Mouse (Mus musculus): ENCODE measurements around the gene Noc4l. TPM values are rescaled to one million over a fixed set of nuclear protein-coding genes. Genes with fewer than 3 reads are reported as not detected.

Noc4l gene
- total RNA-seq (2021) = 10 to 100 TPM; 26.6 to 26.8 TPM
- long read RNA-seq, experiment 1, transcript Noc4l-201 (15 exons, 2,075 nt) = major isoform, 45 of 54 reads
- long read RNA-seq, experiment 1, partial matches to known transcripts = 1 of 54 reads
- long read RNA-seq, experiment 1, other reads (novel, unspliced or antisense) = 8 of 54 reads
- long read RNA-seq, experiment 2, transcript Noc4l-201 (15 exons, 2,075 nt) = major isoform, 42 of 45 reads
- long read RNA-seq, experiment 2, partial matches to known transcripts = 0 of 45 reads
- long read RNA-seq, experiment 2, other reads (novel, unspliced or antisense) = 3 of 45 reads

- peak; percentile 96 to 98 for DNase-seq (ENCODE audit: low spot score in 2 of 2)
- intact Hi-C loops (cut with DNase I) = no loop called here
Observed at GRCm38 (mm10) chr5:110652719-110653648, at the start of gene Noc4l, which contains the start of gene Ddx51. Noc4l (minus strand) TSS chr5:110653417. Ddx51 (plus strand) TSS chr5:110653451.

GRCm38 (mm10) chr5:110698617-110699016 lies 45.4 kb upstream of the Noc4l start:
- intact Hi-C loops (cut with DNase I) = no loop called here

GRCm38 (mm10) chr5:110682041-110682440 lies 28.8 kb upstream of the Noc4l start:
- DNase-seq (ENCODE audit: low spot score in 2 of 2) = no peak
- intact Hi-C loops (cut with DNase I) = no loop called here

More at GRCm38 (mm10) chr5:110698617-110699016, 45.4 kb upstream of the Noc4l start:
- no peak for DNase-seq (ENCODE audit: low spot score in 2 of 2)

- intact Hi-C loops (cut with DNase I) = no loop called here
- peak in 1 of 2 experiments; percentile 22 for DNase-seq (ENCODE audit: low spot score in 2 of 2)
Observed at GRCm38 (mm10) chr5:110665486-110666121, 12.4 kb upstream of the Noc4l start.

GRCm38 (mm10) chr5:110664750-110665269 lies 11.6 kb upstream of the Noc4l start:
- intact Hi-C loops (cut with DNase I) = no loop called here
- no peak for DNase-seq (ENCODE audit: low spot score in 2 of 2)

- intact Hi-C loops (cut with DNase I) = no loop called here
- no peak for DNase-seq (ENCODE audit: low spot score in 2 of 2)
Observed at GRCm38 (mm10) chr5:110664041-110664440, 10.8 kb upstream of the Noc4l start.

GRCm38 (mm10) chr5:110659682-110660081 lies 6.5 kb upstream of the Noc4l start:
- no peak for DNase-seq (ENCODE audit: low spot score in 2 of 2)
- intact Hi-C loops (cut with DNase I) = no loop called here

GRCm38 (mm10) chr5:110653686-110654085 lies 469 bp upstream of the Noc4l start:
- no peak for DNase-seq (ENCODE audit: low spot score in 2 of 2)
- intact Hi-C loops (cut with DNase I) = no loop called here

- intact Hi-C loops (cut with DNase I) = no loop called here
- no peak for DNase-seq (ENCODE audit: low spot score in 2 of 2)
Observed at GRCm38 (mm10) chr5:110646377-110646776, 6.8 kb downstream of the Noc4l start.

GRCm38 (mm10) chr5:110639459-110639858 lies 13.8 kb downstream of the Noc4l start:
- intact Hi-C loops (cut with DNase I) = loop anchor here (1.0 to 5.0 kb wide), 2 partner anchors 145 to 282 kb away; no protein-coding TSS in a partner anchor
- peak; percentile 84 to 91 for DNase-seq (ENCODE audit: low spot score in 2 of 2)

- peak in 1 of 2 experiments; percentile 34 for DNase-seq (ENCODE audit: low spot score in 2 of 2)
- intact Hi-C loops (cut with DNase I) = loop anchor here (1.0 to 5.0 kb wide), 2 partner anchors 144 to 281 kb away; no protein-coding TSS in a partner anchor
Observed at GRCm38 (mm10) chr5:110638306-110639074, 14.7 kb downstream of the Noc4l start.

GRCm38 (mm10) chr5:110635951-110636707 lies 17.1 kb downstream of the Noc4l start:
- intact Hi-C loops (cut with DNase I) = loop anchor here (1.0 to 5.0 kb wide), 2 partner anchors 143 to 279 kb away; no protein-coding TSS in a partner anchor
- peak; percentile 37 to 40 for DNase-seq (ENCODE audit: low spot score in 2 of 2)

GRCm38 (mm10) chr5:110629525-110630120 lies 23.6 kb downstream of the Noc4l start:
- intact Hi-C loops (cut with DNase I) = no loop called here
- no peak for DNase-seq (ENCODE audit: low spot score in 2 of 2)

- intact Hi-C loops (cut with DNase I) = no loop called here
- DNase-seq (ENCODE audit: low spot score in 2 of 2) = no peak
Observed at GRCm38 (mm10) chr5:110628156-110628555, 25.1 kb downstream of the Noc4l start.

- DNase-seq (ENCODE audit: low spot score in 2 of 2) = no peak
Observed at GRCm38 (mm10) chr5:110627351-110627750, 25.9 kb downstream of the Noc4l start.

GRCm38 (mm10) chr5:110624319-110624718 lies 28.9 kb downstream of the Noc4l start:
- intact Hi-C loops (cut with DNase I) = no loop called here
- DNase-seq (ENCODE audit: low spot score in 2 of 2) = no peak

More at GRCm38 (mm10) chr5:110627351-110627750, 25.9 kb downstream of the Noc4l start:
- intact Hi-C loops (cut with DNase I) = no loop called here

GRCm38 (mm10) chr5:110619226-110619625 lies 34.0 kb downstream of the Noc4l start:
- intact Hi-C loops (cut with DNase I) = no loop called here
- no peak for DNase-seq (ENCODE audit: low spot score in 2 of 2)
